Mouse (Mus musculus): ENCODE results near the gene Prex1.

DNA sequence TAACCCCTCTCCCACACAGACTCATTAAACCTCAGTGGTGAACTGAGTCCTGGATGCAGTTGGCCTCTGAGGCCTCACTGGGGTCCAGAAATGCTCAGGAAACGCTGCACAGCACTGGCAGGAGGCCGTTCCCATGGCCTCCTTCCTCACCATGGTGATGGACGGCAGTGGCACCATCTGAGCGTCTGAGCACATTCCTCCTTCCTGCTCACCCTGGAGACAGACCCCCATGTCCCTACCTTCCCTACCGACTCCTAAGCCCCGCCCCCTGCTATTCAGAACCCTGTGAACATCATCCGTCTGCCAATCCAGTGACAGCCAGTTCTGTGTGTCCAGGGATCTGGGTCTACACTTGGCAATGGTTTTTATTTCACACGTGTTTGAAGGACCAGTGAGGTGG lies 42.6 kb downstream of the Prex1 start:
- TF ChIP-seq CTCF (conservative IDR thresholded peaks at IDR 0.05 in 1 of 2, IDR thresholded peaks at IDR 0.05 in 1 of 2; ENCODE audit: low read depth in 2 of 2, low read length in 2 of 2) = no peak
- no peak for TF ChIP-seq ELF1 (IDR thresholded peaks at IDR 0.05; ENCODE audit: low read depth, low read length)
- no peak for TF ChIP-seq POLR2A (IDR thresholded peaks at IDR 0.05; ENCODE audit: low read depth, low read length)
